Mouse (Mus musculus) CH12.LX (cell line): ENCODE measurements at regions not wholly inside any gene's neighbourhood (a gene's known extent, or its start where the extent isn't known, plus 50 kb on each side); places are given as distances from the start of the nearest gene placed in this dataset.

Experiments
- BHLHE40 ChIP-seq: IDR thresholded peaks from 2 replicates; pipeline ENCODE4 v1.6.1; 2011; ENCODE audit warnings: mild to moderate bottlenecking, low read depth, low read length, improper control_type of control experiment
- CTCF ChIP-seq, 2 experiments: IDR thresholded peaks in 1 of 2; conservative IDR thresholded peaks in 1 of 2; 2 replicates each; pipeline ENCODE4 v1.5.1; 2011 to 2012; ENCODE audit warnings: low read depth in 2 of 2, low read length in 2 of 2, improper control_type of control experiment in 1 of 2, inconsistent platforms in 1 of 2, mild to moderate bottlenecking in 1 of 2, moderate library complexity in 1 of 2
- EP300 ChIP-seq: IDR thresholded peaks from 2 replicates; pipeline ENCODE4 v1.6.1; 2011; ENCODE audit warnings: low read length, improper control_type of control experiment
- IRF4 ChIP-seq: IDR thresholded peaks from 2 replicates; pipeline ENCODE4 v1.6.1; 2014; ENCODE audit warnings: low read depth, mild to moderate bottlenecking, inconsistent platforms, low read length, improper control_type of control experiment
- PAX5 ChIP-seq: IDR thresholded peaks from 2 replicates; pipeline ENCODE4 v1.6.1; 2012; ENCODE audit warnings: low read length, inconsistent platforms, mixed read lengths
- POLR2A ChIP-seq: IDR thresholded peaks from 2 replicates; pipeline ENCODE4 v1.6.1; 2011; ENCODE audit warnings: low read depth, mild to moderate bottlenecking, improper control_type of control experiment, low read length
- RAD21 ChIP-seq: IDR thresholded peaks from 2 replicates; pipeline ENCODE4 v1.6.1; 2011; ENCODE audit warnings: low read depth, mild to moderate bottlenecking, low read length, improper control_type of control experiment, moderate library complexity
- SIN3A ChIP-seq: IDR thresholded peaks from 2 replicates; pipeline ENCODE4 v1.6.1; 2012; ENCODE audit warnings: low read length, improper control_type of control experiment, inconsistent platforms
- TCF12 ChIP-seq: IDR thresholded peaks from 2 replicates; pipeline ENCODE4 v1.6.1; 2014; ENCODE audit warnings: low read depth, mild to moderate bottlenecking, inconsistent platforms, low read length, improper control_type of control experiment
- ZC3H11A ChIP-seq: IDR thresholded peaks from 2 replicates; pipeline ENCODE4 v1.6.1; 2012; ENCODE audit warnings: low read depth, mild to moderate bottlenecking, inconsistent platforms, low read length, improper control_type of control experiment

- TF ChIP-seq BHLHE40 = no peak
- TF ChIP-seq RAD21 = no peak
- no peak for TF ChIP-seq ZC3H11A
- no peak for TF ChIP-seq POLR2A
- no peak for TF ChIP-seq CTCF (conservative IDR thresholded peaks at IDR 0.05 in 1 of 2, IDR thresholded peaks at IDR 0.05 in 1 of 2; ENCODE audit: low read depth in 2 of 2, low read length in 2 of 2)
- TF ChIP-seq IRF4 = no peak
- no peak for TF ChIP-seq EP300
- no peak for TF ChIP-seq SIN3A
- TF ChIP-seq PAX5 = no peak
- TF ChIP-seq TCF12 = no peak
These were observed 82.3 kb downstream of the Fam168b start for GRCm38 (mm10) chr1:34760547-34760946.
